Mouse (Mus musculus) limb, embryonic 14.5 days (tissue): ENCODE measurements at regions not wholly inside any gene's neighbourhood (a gene's known extent, or its start where the extent isn't known, plus 50 kb on each side); places are given as distances from the start of the nearest gene placed in this dataset.

ENCODE experiments used
- ATAC-seq: fragments of 200-750 bp; cut with Nextera tagmentation; 2 replicates; pipeline ENCODE4 v1.8.0; 2017; ENCODE audit warnings: low read depth, moderate number of reproducible peaks, moderate TSS enrichment; ENCODE audit not compliant: low FRiP score
- DNase-seq: peaks from one replicate; pipeline ENCODE4 v3.0.0-alpha.2; 2015; ENCODE audit warnings: low spot score
- H3K27ac ChIP-seq: fragments of 300-500 bp; sonication (generic); replicated peaks from 2 replicates; pipeline ENCODE4 v1.5.1; 2014; ENCODE audit warnings: low read depth, mild to moderate bottlenecking, low read length, moderate library complexity, mixed read lengths
- H3K27me3 ChIP-seq: fragments of 300-500 bp; sonication (generic); 2 replicates; pipeline ENCODE4 v1.6.1; 2014; ENCODE audit warnings: low read length, mixed read lengths; ENCODE audit not compliant: control insufficient read depth, insufficient read depth
- H3K36me3 ChIP-seq: fragments of 300-500 bp; sonication (generic); 2 replicates; pipeline ENCODE4 v1.6.1; 2014; ENCODE audit warnings: mild to moderate bottlenecking, low read length, moderate library complexity, mixed read lengths; ENCODE audit not compliant: control insufficient read depth, insufficient read depth
- H3K4me1 ChIP-seq: fragments of 300-500 bp; sonication (generic); 2 replicates; pipeline ENCODE4 v1.6.1; 2014; ENCODE audit warnings: antibody characterized with exemption, low read length, mixed read lengths; ENCODE audit not compliant: control insufficient read depth, insufficient read depth
- H3K4me2 ChIP-seq: fragments of 300-500 bp; sonication (generic); replicated peaks from 2 replicates; pipeline ENCODE4 v1.6.1; 2014; ENCODE audit warnings: low read depth, mild to moderate bottlenecking, low read length, moderate library complexity; ENCODE audit not compliant: severe bottlenecking
- H3K4me3 ChIP-seq: fragments of 300-500 bp; sonication (generic); replicated peaks from 2 replicates; pipeline ENCODE4 v1.5.1; 2014; ENCODE audit warnings: low read length
- H3K9ac ChIP-seq: fragments of 300-500 bp; sonication (generic); 2 replicates; pipeline ENCODE4 v1.6.1; 2014; ENCODE audit warnings: mild to moderate bottlenecking, low read depth, low read length, moderate library complexity; ENCODE audit not compliant: severe bottlenecking
- H3K9me3 ChIP-seq: fragments of 300-500 bp; sonication (generic); 2 replicates; pipeline ENCODE4 v1.6.1; 2016; ENCODE audit warnings: low read length; ENCODE audit not compliant: control insufficient read depth
- POLR2A ChIP-seq: fragments of 200-500 bp; IDR thresholded peaks from 2 replicates; pipeline ENCODE4 v1.8.0; 2012; ENCODE audit warnings: inconsistent platforms, mild to moderate bottlenecking, moderate library complexity, borderline replicate concordance; ENCODE audit not compliant: insufficient read depth, insufficient read length; ENCODE audit errors: extremely low read depth
- WGBS: fragments of 180-500 bp; shearing (Covaris S2); extraction: QIAGEN DNeasy Blood & Tissue Kit; methylation state at CpG from one replicate; pipeline ENCODE4 v1.1.7; 2014; 5-methylcytosine and 5-hydroxymethylcytosine counted together

DNA sequence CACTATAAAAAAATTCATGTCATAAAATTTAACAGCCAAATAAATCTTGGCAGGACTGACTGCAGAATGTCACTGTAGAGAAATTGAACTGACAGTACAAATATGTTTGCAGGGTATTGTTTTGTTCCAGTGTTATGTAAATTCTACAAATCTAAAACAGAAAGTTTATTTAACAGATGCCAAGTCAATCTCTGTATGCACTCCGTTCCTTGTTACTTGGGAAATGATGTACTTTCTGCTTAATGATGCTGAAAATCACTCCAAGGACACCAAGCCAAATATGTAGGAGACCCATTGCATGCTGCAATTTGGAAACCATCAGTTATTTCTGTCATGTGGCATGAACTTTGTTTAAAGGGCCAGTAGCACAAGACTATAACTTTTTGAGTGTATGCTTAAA lies 182.3 kb upstream of the Neil3 start:
- DNase-seq (peak; percentile 28), ATAC-seq (no peak)
- WGBS = 34% methylated on average over 1 of the region's 1 CpGs
- TF ChIP-seq POLR2A = no peak
- Histone ChIP-seq H3K4me2 (no peak overlapping the region), H3K9ac (no peak overlapping the region), H3K36me3 (no peaks in the 10 kb centered on the region), H3K4me1 (no peaks in the 10 kb centered on the region), H3K27me3 (no peaks in the 10 kb centered on the region), H3K9me3 (no peaks in the 10 kb centered on the region), H3K27ac (no peak overlapping the region), H3K4me3 (no peak overlapping the region)

- 86% methylated on average over 1 of the region's 1 CpGs for WGBS
Observed at GRCm38 (mm10) chr8:53827395-53827794, 188.5 kb upstream of the Neil3 start.

DNA sequence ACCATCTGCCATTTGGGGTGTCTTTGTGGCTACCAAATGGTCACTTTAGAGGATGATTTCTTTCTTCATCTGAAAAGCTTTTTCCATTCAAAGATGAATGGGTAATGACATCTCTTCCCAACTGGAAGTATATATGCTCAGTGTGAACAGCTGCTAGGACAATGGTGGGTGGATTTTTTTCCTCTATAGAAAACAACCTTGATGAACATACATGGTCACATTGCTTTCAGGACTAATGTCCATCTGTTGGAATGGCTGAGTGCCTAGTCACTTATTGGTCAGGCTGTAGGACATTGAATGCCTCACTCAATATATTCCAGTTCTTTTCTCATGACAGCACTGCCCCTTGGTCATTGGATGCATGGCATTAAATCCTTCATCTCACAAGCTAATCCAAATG lies 209.0 kb upstream of the Neil3 start:
- no peak overlapping the region for H3K4me3 ChIP-seq
- H3K36me3 ChIP-seq = no peaks in the 10 kb centered on the region
- H3K9me3 ChIP-seq = no peaks in the 10 kb centered on the region
- no peaks in the 10 kb centered on the region for H3K4me1 ChIP-seq
- no peak for TF ChIP-seq POLR2A
- no peak for ATAC-seq
- no peak for DNase-seq
- no peak overlapping the region for H3K27ac ChIP-seq
- no peak overlapping the region for H3K9ac ChIP-seq
- H3K27me3 ChIP-seq = no peaks in the 10 kb centered on the region
- no peak overlapping the region for H3K4me2 ChIP-seq

More at GRCm38 (mm10) chr8:53827395-53827794, 188.5 kb upstream of the Neil3 start:
- no peak overlapping the region for H3K4me3 ChIP-seq
- H3K4me2 ChIP-seq = no peak overlapping the region
- H3K27me3 ChIP-seq = no peaks in the 10 kb centered on the region
- no peak overlapping the region for H3K27ac ChIP-seq
- H3K4me1 ChIP-seq = no peaks in the 10 kb centered on the region
- no peaks in the 10 kb centered on the region for H3K9me3 ChIP-seq
- no peak for TF ChIP-seq POLR2A
- no peak overlapping the region for H3K9ac ChIP-seq
- no peak for DNase-seq
- no peak for ATAC-seq
- no peaks in the 10 kb centered on the region for H3K36me3 ChIP-seq

GRCm38 (mm10) chr8:53868567-53868966 lies 208.8 kb upstream of the Vegfc start:
- H3K4me2 ChIP-seq = no peak overlapping the region
- TF ChIP-seq POLR2A = no peak
- H3K27ac ChIP-seq = no peak overlapping the region
- no peak overlapping the region for H3K4me3 ChIP-seq
- no peaks in the 10 kb centered on the region for H3K9me3 ChIP-seq
- H3K9ac ChIP-seq = no peak overlapping the region
- no peaks in the 10 kb centered on the region for H3K27me3 ChIP-seq
- no peak for DNase-seq
- WGBS = 24% methylated on average over 1 of the region's 1 CpGs
- H3K36me3 ChIP-seq = no peaks in the 10 kb centered on the region
- no peaks in the 10 kb centered on the region for H3K4me1 ChIP-seq
- ATAC-seq = no peak

DNA sequence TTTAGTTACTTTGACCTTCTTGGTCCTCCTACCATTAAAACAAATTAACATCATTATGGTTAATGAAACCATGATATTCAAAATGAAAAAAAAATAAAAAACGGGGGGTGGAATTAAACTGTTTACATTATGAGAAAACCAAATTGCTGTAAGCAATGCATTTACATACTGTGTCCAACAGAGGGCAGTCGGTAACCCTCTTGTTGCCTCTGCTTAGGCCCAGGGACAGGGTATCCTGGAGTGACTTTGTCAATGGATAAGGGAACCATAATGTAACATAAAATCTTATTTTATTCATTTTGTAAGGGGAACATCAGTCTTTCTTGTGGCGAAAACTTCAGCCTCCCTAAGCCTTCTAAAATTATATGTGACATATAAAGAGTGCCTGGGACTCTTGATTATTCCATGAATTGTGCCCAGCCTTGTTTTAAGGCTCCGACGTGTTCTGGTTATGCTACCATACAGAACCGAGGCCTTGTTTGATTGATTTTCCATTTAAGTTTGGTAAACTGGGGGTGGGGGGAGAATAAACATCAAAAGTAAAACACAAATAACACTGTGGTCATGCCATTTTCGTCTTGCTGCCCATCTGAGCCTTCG lies 207.3 kb upstream of the Vegfc start:
- H3K4me3 ChIP-seq = no peak overlapping the region

GRCm38 (mm10) chr8:53872033-53872619 lies 205.3 kb upstream of the Vegfc start:
- no peaks in the 10 kb centered on the region for H3K36me3 ChIP-seq
- H3K27ac ChIP-seq = no peak overlapping the region
- H3K9ac ChIP-seq = no peak overlapping the region
- 39% methylated on average over 4 of the region's 4 CpGs for WGBS
- no peak overlapping the region for H3K4me2 ChIP-seq
- no peaks in the 10 kb centered on the region for H3K9me3 ChIP-seq
- ATAC-seq (no peak), DNase-seq (no peak)
- H3K4me3 ChIP-seq = no peak overlapping the region
- H3K27me3 ChIP-seq = no peaks in the 10 kb centered on the region
- no peak for TF ChIP-seq POLR2A
- no peaks in the 10 kb centered on the region for H3K4me1 ChIP-seq

More for the DNA sequence above, 207.3 kb upstream of the Vegfc start:
- no peaks in the 10 kb centered on the region for H3K27me3 ChIP-seq
- ATAC-seq = no peak
- TF ChIP-seq POLR2A = no peak
- H3K4me2 ChIP-seq = no peak overlapping the region
- H3K9ac ChIP-seq = no peak overlapping the region
- DNase-seq = peak; percentile 10
- H3K36me3 ChIP-seq = no peaks in the 10 kb centered on the region
- no peaks in the 10 kb centered on the region for H3K4me1 ChIP-seq
- no peaks in the 10 kb centered on the region for H3K9me3 ChIP-seq
- 63% methylated on average over 8 of the region's 8 CpGs for WGBS
- no peak overlapping the region for H3K27ac ChIP-seq
